In the genomic region with DNA sequence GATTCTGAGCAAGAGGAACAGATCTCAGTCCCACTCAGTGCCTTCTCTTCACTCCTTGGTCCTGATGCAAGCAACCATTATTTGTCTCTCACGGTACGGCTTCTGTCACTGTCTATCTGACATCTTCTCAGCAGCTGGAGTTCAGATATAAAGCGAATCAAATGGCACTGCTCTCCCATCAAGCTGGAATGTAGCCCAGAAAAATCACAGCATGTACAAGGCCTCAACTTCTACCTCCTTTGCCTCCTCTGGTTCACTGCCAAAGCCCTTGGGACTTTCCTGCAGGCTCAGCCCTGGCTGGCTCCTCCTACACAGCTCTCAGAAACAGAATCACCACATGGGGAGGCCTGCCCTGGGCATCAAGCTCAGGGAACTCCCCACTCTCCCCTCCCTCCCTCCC, we compare ENCODE assay signal across 9 mouse cellular contexts.
A peak's percentile ranks its signal among the peaks of the same experiment; 100 is the strongest.
DNase-seq lines count a peak whose midpoint lies in the region; ATAC-seq lines count a peak whose summit lies in the region.
"Had no signal": no experiment of that assay in that cellular context is flagged by ENCODE, and none has a peak within 500 bp of the region (broad histone marks: within the 10 kb centered on the region; RNA-seq: fewer than 3 reads in every experiment).

No protein-coding gene starts in this region.

- no peaks in the 10 kb centered on the region for H3K36me3 ChIP-seq in kidney, embryonic 15.5 days
- no peaks in the 10 kb centered on the region for H3K36me3 ChIP-seq in embryonic facial prominence, embryonic 14.5 days (ENCODE audit: control insufficient read depth, insufficient read depth, low read length)
- H3K36me3 ChIP-seq in neural tube, embryonic 15.5 days = no peaks in the 10 kb centered on the region

- H3K27ac ChIP-seq in kidney, embryonic 15.5 days = no peak overlapping the region
- no peak overlapping the region for H3K27ac ChIP-seq in embryonic facial prominence, embryonic 14.5 days (replicated peaks; ENCODE audit: low read depth, low read length)
- H3K27ac ChIP-seq in neural tube, embryonic 15.5 days (replicated peaks) = no peak overlapping the region

- H3K4me3 ChIP-seq in kidney, embryonic 15.5 days (replicated peaks) = no peak overlapping the region
- no peak overlapping the region for H3K4me3 ChIP-seq in embryonic facial prominence, embryonic 14.5 days (ENCODE audit: low read depth, low read length)
- H3K4me3 ChIP-seq in neural tube, embryonic 15.5 days (replicated peaks) = no peak overlapping the region
- H3K4me3 ChIP-seq: megakaryocyte, embryonic 14.5 days had no signal

- no peak; the same call in 1 of the 2 replicates for ATAC-seq in kidney, embryonic 15.5 days (replicated peaks; ENCODE audit: low FRiP score)
- peak; percentile 89 for ATAC-seq in embryonic facial prominence, embryonic 14.5 days (ENCODE audit: low read depth)
- ATAC-seq in neural tube, embryonic 15.5 days (ENCODE audit: low FRiP score) = peak; percentile 63; the same call in 1 of the 2 replicates
- ATAC-seq in activated CD4-positive, CD25-positive, alpha-beta regulatory T cell, adult 4 months = no peak

- peak; percentile 36 for DNase-seq in kidney, adult 11 months
- peak; percentile 83 to 89 for DNase-seq in adrenal gland, adult (ENCODE audit: inconsistent age in 2 of 2, low spot score in 1 of 2)
- peak; percentile 95 for DNase-seq in embryonic facial prominence, embryonic 14.5 days (ENCODE audit: low spot score)
- DNase-seq in kidney, postnatal 10 days = peak; percentile 75
- no peak for DNase-seq in thymus, postnatal 0 days (ENCODE audit: low spot score)

- H3K27me3 ChIP-seq in kidney, embryonic 15.5 days = no peaks in the 10 kb centered on the region
- H3K27me3 ChIP-seq in embryonic facial prominence, embryonic 14.5 days (replicated peaks; ENCODE audit: control insufficient read depth, insufficient read depth, low read length) = no peaks in the 10 kb centered on the region
- H3K27me3 ChIP-seq in neural tube, embryonic 15.5 days (replicated peaks) = no peaks in the 10 kb centered on the region
- H3K27me3 ChIP-seq: megakaryocyte, embryonic 14.5 days had no signal

- H3K4me2 ChIP-seq in kidney, embryonic 15.5 days = no peak overlapping the region
- no peak overlapping the region for H3K4me2 ChIP-seq in embryonic facial prominence, embryonic 14.5 days (ENCODE audit: low read depth, low read length)
- H3K4me2 ChIP-seq in neural tube, embryonic 15.5 days = no peak overlapping the region

- H3K9me3 ChIP-seq in kidney, embryonic 15.5 days (replicated peaks) = no peaks in the 10 kb centered on the region
- H3K9me3 ChIP-seq in embryonic facial prominence, embryonic 14.5 days (ENCODE audit: control insufficient read depth, low read length) = no peaks in the 10 kb centered on the region
- no peaks in the 10 kb centered on the region for H3K9me3 ChIP-seq in neural tube, embryonic 15.5 days (replicated peaks)

- H3K9ac ChIP-seq in kidney, embryonic 15.5 days = no peak overlapping the region
- no peak overlapping the region for H3K9ac ChIP-seq in embryonic facial prominence, embryonic 14.5 days (ENCODE audit: low read depth, low read length)
- H3K9ac ChIP-seq in neural tube, embryonic 15.5 days (replicated peaks) = no peak overlapping the region

- 46% methylated on average over 3 of the region's 3 CpGs for WGBS in kidney, embryonic 15.5 days
- WGBS in embryonic facial prominence, embryonic 14.5 days = 31% methylated on average over 3 of the region's 3 CpGs
- WGBS in neural tube, embryonic 15.5 days = 40% methylated on average over 3 of the region's 3 CpGs

- peaks cover 3% of the 10 kb centered on the region; the same call in 1 of the 2 replicates for H3K4me1 ChIP-seq in kidney, embryonic 15.5 days
- H3K4me1 ChIP-seq in embryonic facial prominence, embryonic 14.5 days (ENCODE audit: control insufficient read depth, insufficient read depth, low read length) = peaks cover 12% of the 10 kb centered on the region
- H3K4me1 ChIP-seq in neural tube, embryonic 15.5 days = peaks cover 7% of the 10 kb centered on the region
- H3K4me1 ChIP-seq: megakaryocyte, embryonic 14.5 days had no signal

Comparison
In these comparisons a context has a peak if more than half of its experiments do, and no peak if none do; other contexts are left out.
1. ATAC-seq: peak in embryonic facial prominence, embryonic 14.5 days (single experiment) and neural tube, embryonic 15.5 days (single experiment); none in kidney, embryonic 15.5 days (single experiment) and activated CD4-positive, CD25-positive, alpha-beta regulatory T cell, adult 4 months (single experiment).